Mouse (Mus musculus) forebrain, embryonic 14.5 days (tissue): ENCODE measurements around the gene Pafah2. TPM values are rescaled to one million over a fixed set of nuclear protein-coding genes. Genes with fewer than 3 reads are reported as not detected.
"Not testable (repeated sequence)": the region's sequence is repeated elsewhere in the genome, so short reads cannot be mapped to it uniquely, and the experiment has no call there.

Experiments used
- ATAC-seq: fragments of 200-750 bp; cut with Nextera tagmentation; 2 replicates; pipeline ENCODE4 v1.8.0; 2017; ENCODE audit warnings: mild to moderate bottlenecking, moderate library complexity
- DNase-seq: peaks from one replicate; pipeline ENCODE4 v3.0.0-alpha.2; 2015; ENCODE audit warnings: low spot score
- H3K27ac ChIP-seq: fragments of 300-500 bp; sonication (generic); 2 replicates; pipeline ENCODE4 v1.5.1; 2014; ENCODE audit warnings: low read depth, mild to moderate bottlenecking, control low read depth, low read length, moderate library complexity
- H3K27me3 ChIP-seq: fragments of 300-500 bp; sonication (generic); replicated peaks from 2 replicates; pipeline ENCODE4 v1.6.1; 2014; ENCODE audit warnings: low read length, control low read depth, mixed read lengths; ENCODE audit not compliant: control insufficient read depth, insufficient read depth
- H3K36me3 ChIP-seq: fragments of 300-500 bp; sonication (generic); 2 replicates; pipeline ENCODE4 v1.6.1; 2014; ENCODE audit warnings: low read length, control low read depth; ENCODE audit not compliant: control insufficient read depth, insufficient read depth
- H3K4me1 ChIP-seq: fragments of 300-500 bp; sonication (generic); 2 replicates; pipeline ENCODE4 v1.6.1; 2014; ENCODE audit warnings: antibody characterized with exemption, low read length, control low read depth; ENCODE audit not compliant: control insufficient read depth, insufficient read depth
- H3K4me2 ChIP-seq: fragments of 300-500 bp; sonication (generic); 2 replicates; pipeline ENCODE4 v1.6.1; 2014; ENCODE audit warnings: mild to moderate bottlenecking, control low read depth, low read length
- H3K4me3 ChIP-seq: fragments of 300-500 bp; sonication (generic); 2 replicates; pipeline ENCODE4 v1.5.1; 2014; ENCODE audit warnings: low read depth, low read length, control low read depth
- H3K9ac ChIP-seq: fragments of 300-500 bp; sonication (generic); 2 replicates; pipeline ENCODE4 v1.6.1; 2014; ENCODE audit warnings: mild to moderate bottlenecking, low read length, control low read depth, moderate library complexity
- H3K9me3 ChIP-seq: fragments of 300-500 bp; sonication (generic); replicated peaks from 2 replicates; pipeline ENCODE4 v1.6.1; 2016; ENCODE audit warnings: low read length, control low read depth, mixed read lengths; ENCODE audit not compliant: control insufficient read depth
- WGBS: fragments of 180-500 bp; shearing (Covaris S2); extraction: QIAGEN DNeasy Blood & Tissue Kit; methylation state at CpG from one replicate; pipeline ENCODE4 v1.1.7; 2014; 5-methylcytosine and 5-hydroxymethylcytosine counted together
- polyA plus RNA-seq: library from polyadenylated mRNA; unstranded; fragments of >200 nt; fragmentation: Nextera tagmentation; extraction: Ambion mirVana; gene quantifications from 2 replicates; pipeline ENCODE4 v1.2.1, GENCODE M21; 2014

Pafah2 gene
- polyA plus RNA-seq, 1 experiment from 2014 or later, result 7.6 TPM

GRCm38 (mm10) chr4:134365280-134365679 lies 30.8 kb upstream of the Pafah2 start:
- H3K36me3 ChIP-seq, result no peaks in the 10 kb centered on the region
- H3K4me1 ChIP-seq, result no peaks in the 10 kb centered on the region
- DNase-seq (no peak), ATAC-seq (no peak)
- H3K27ac ChIP-seq, result no peak overlapping the region
- H3K9ac ChIP-seq, result no peak overlapping the region
- no peak overlapping the region for H3K4me2 ChIP-seq
- WGBS, result 44% methylated on average over 5 of the region's 5 CpGs
- H3K27me3 ChIP-seq, result peaks cover 9% of the 10 kb centered on the region
- no peaks in the 10 kb centered on the region for H3K9me3 ChIP-seq
- no peak overlapping the region for H3K4me3 ChIP-seq

- H3K36me3 ChIP-seq, result no peaks in the 10 kb centered on the region
- DNase-seq, result no peak
- H3K4me3 ChIP-seq, result peak overlapping the region; percentile 36; the same call in 1 of the 2 replicates
- H3K4me2 ChIP-seq, result peak overlapping the region; percentile 79
- 2% methylated on average over 18 of the region's 18 CpGs for WGBS
- H3K9ac ChIP-seq, result no peak overlapping the region; the same call in 1 of the 2 replicates
- peaks cover 29% of the 10 kb centered on the region for H3K27me3 ChIP-seq
- ATAC-seq, result no peak; the same call in 1 of the 2 replicates
- H3K4me1 ChIP-seq, result peaks cover 6% of the 10 kb centered on the region
- no peaks in the 10 kb centered on the region for H3K9me3 ChIP-seq
- H3K27ac ChIP-seq, result no peak overlapping the region
Measured at GRCm38 (mm10) chr4:134370649-134371221, 25.4 kb upstream of the Pafah2 start.

GRCm38 (mm10) chr4:134371316-134371855 lies 24.7 kb upstream of the Pafah2 start:
- H3K9ac ChIP-seq, result no peak overlapping the region; the same call in 1 of the 2 replicates
- peaks cover 29% of the 10 kb centered on the region for H3K27me3 ChIP-seq
- H3K4me2 ChIP-seq, result peak overlapping the region; percentile 79
- no peak for DNase-seq
- H3K36me3 ChIP-seq, result no peaks in the 10 kb centered on the region
- H3K27ac ChIP-seq, result no peak overlapping the region
- H3K9me3 ChIP-seq, result no peaks in the 10 kb centered on the region
- ATAC-seq, result no peak
- peaks cover 6% of the 10 kb centered on the region for H3K4me1 ChIP-seq
- H3K4me3 ChIP-seq, result peak overlapping the region; percentile 36
- 2% methylated on average over 17 of the region's 17 CpGs for WGBS

GRCm38 (mm10) chr4:134372294-134372747 lies 23.8 kb upstream of the Pafah2 start:
- DNase-seq, result peak; percentile 86
- WGBS, result under 1% methylated on average over 16 of the region's 16 CpGs
- no peaks in the 10 kb centered on the region for H3K9me3 ChIP-seq

GRCm38 (mm10) chr4:134373295-134373694 lies 22.8 kb upstream of the Pafah2 start:
- 80% methylated on average over 8 of the region's 8 CpGs for WGBS
- DNase-seq (no peak), ATAC-seq (no peak)
- Histone ChIP-seq H3K27me3 (peaks cover 29% of the 10 kb centered on the region), H3K9me3 (no peaks in the 10 kb centered on the region), H3K4me3 (no peak overlapping the region), H3K36me3 (no peaks in the 10 kb centered on the region), H3K4me2 (no peak overlapping the region), H3K4me1 (peaks cover 6% of the 10 kb centered on the region), H3K9ac (no peak overlapping the region), H3K27ac (no peak overlapping the region)

More at GRCm38 (mm10) chr4:134372294-134372747, 23.8 kb upstream of the Pafah2 start:
- Histone ChIP-seq H3K4me1 (peaks cover 6% of the 10 kb centered on the region), H3K27ac (no peak overlapping the region), H3K9ac (peak overlapping the region; percentile 59), H3K36me3 (no peaks in the 10 kb centered on the region), H3K27me3 (peaks cover 29% of the 10 kb centered on the region), H3K4me2 (peak overlapping the region; percentile 79), H3K4me3 (peak overlapping the region; percentile 36)
- ATAC-seq, result peak; percentile 91

GRCm38 (mm10) chr4:134374306-134374705 lies 21.8 kb upstream of the Pafah2 start:
- 73% methylated on average over 1 of the region's 1 CpGs for WGBS
- ATAC-seq, result no peak
- H3K4me1 ChIP-seq, result peaks cover 6% of the 10 kb centered on the region
- H3K27me3 ChIP-seq, result peaks cover 29% of the 10 kb centered on the region
- no peak overlapping the region for H3K27ac ChIP-seq
- H3K36me3 ChIP-seq, result no peaks in the 10 kb centered on the region
- no peak overlapping the region for H3K4me2 ChIP-seq
- H3K9me3 ChIP-seq, result no peaks in the 10 kb centered on the region
- no peak overlapping the region for H3K4me3 ChIP-seq
- no peak overlapping the region for H3K9ac ChIP-seq
- no peak for DNase-seq

- Histone ChIP-seq H3K9ac (no peak overlapping the region), H3K36me3 (no peaks in the 10 kb centered on the region), H3K27me3 (no peaks in the 10 kb centered on the region), H3K4me3 (no peak overlapping the region), H3K4me1 (no peaks in the 10 kb centered on the region), H3K4me2 (no peak overlapping the region), H3K27ac (no peak overlapping the region), H3K9me3 (no peaks in the 10 kb centered on the region)
- ATAC-seq (no peak), DNase-seq (no peak)
- 28% methylated on average over 10 of the region's 10 CpGs for WGBS
Measured at GRCm38 (mm10) chr4:134378089-134378615, 18.0 kb upstream of the Pafah2 start.

GRCm38 (mm10) chr4:134379510-134379909 lies 16.6 kb upstream of the Pafah2 start:
- H3K27ac ChIP-seq, result no peak overlapping the region
- ATAC-seq, result no peak
- H3K36me3 ChIP-seq, result no peaks in the 10 kb centered on the region
- no peak overlapping the region for H3K9ac ChIP-seq
- H3K27me3 ChIP-seq, result no peaks in the 10 kb centered on the region
- DNase-seq, result no peak
- H3K4me2 ChIP-seq, result no peak overlapping the region
- WGBS, result 84% methylated on average over 8 of the region's 8 CpGs
- H3K4me3 ChIP-seq, result no peak overlapping the region
- H3K9me3 ChIP-seq, result no peaks in the 10 kb centered on the region
- H3K4me1 ChIP-seq, result no peaks in the 10 kb centered on the region

GRCm38 (mm10) chr4:134383750-134384149 lies 12.4 kb upstream of the Pafah2 start, which contains the start of gene Extl1:
Gene Extl1, minus strand, starts transcription at chr4:134383850.
- not testable (repeated sequence) for H3K4me2 ChIP-seq, H3K27ac ChIP-seq, H3K9me3 ChIP-seq, ATAC-seq, H3K4me3 ChIP-seq, H3K36me3 ChIP-seq, DNase-seq, H3K9ac ChIP-seq, H3K27me3 ChIP-seq, H3K4me1 ChIP-seq
- 88% methylated on average over 2 of the region's 6 CpGs for WGBS
